Mouse (Mus musculus): Measurements from ENCODE around the gene Sox2.

DNA sequence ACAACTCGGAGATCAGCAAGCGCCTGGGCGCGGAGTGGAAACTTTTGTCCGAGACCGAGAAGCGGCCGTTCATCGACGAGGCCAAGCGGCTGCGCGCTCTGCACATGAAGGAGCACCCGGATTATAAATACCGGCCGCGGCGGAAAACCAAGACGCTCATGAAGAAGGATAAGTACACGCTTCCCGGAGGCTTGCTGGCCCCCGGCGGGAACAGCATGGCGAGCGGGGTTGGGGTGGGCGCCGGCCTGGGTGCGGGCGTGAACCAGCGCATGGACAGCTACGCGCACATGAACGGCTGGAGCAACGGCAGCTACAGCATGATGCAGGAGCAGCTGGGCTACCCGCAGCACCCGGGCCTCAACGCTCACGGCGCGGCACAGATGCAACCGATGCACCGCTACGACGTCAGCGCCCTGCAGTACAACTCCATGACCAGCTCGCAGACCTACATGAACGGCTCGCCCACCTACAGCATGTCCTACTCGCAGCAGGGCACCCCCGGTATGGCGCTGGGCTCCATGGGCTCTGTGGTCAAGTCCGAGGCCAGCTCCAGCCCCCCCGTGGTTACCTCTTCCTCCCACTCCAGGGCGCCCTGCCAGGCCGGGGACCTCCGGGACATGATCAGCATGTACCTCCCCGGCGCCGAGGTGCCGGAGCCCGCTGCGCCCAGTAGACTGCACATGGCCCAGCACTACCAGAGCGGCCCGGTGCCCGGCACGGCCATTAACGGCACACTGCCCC, 586 bp downstream of the Sox2 start:
- no peak for TF ChIP-seq CTCF (IDR thresholded peaks at IDR 0.05; ENCODE audit: low read depth)
- no peak for TF ChIP-seq EP300 (IDR thresholded peaks at IDR 0.05; ENCODE audit: low read depth)
